Mouse (Mus musculus) embryonic fibroblast, embryonic 13.5 days (primary cell): ENCODE measurements around the gene Nfs1.

Source experiments
- CTCF ChIP-seq: IDR thresholded peaks from 2 replicates; pipeline ENCODE4 v1.5.1; 2011; ENCODE audit warnings: mild to moderate bottlenecking, control low read depth, low read length, moderate library complexity, borderline replicate concordance; ENCODE audit not compliant: insufficient read depth
- POLR2A ChIP-seq: IDR thresholded peaks from 2 replicates; pipeline ENCODE4 v1.6.1; 2011; ENCODE audit warnings: low read depth, mild to moderate bottlenecking, control low read depth, low read length, moderate library complexity

DNA sequence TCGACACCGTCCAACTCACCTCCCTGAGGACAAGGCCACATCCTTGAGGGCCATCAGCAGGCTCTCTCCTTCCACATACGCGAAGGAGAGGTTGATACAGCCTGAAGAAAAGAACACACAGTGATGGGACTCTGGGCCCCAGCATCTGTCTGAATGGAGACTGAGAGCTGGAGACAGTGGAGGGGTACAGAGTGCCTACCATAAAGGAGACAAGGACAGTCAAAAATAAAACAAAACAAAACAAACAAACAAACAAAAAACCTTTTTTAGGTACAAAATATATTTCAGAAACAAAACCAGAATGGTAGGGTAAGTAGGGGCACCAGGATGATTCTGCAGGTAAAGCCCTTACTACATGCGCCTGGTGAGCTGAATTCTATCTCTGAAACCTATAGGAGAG, 17.0 kb downstream of the Nfs1 start, which contains the start of gene Gm28036:
- TF ChIP-seq CTCF (no peak), POLR2A (no peak)
